Mouse (Mus musculus): ENCODE measurements at regions not wholly inside any gene's neighbourhood (a gene's known extent, or its start where the extent isn't known, plus 50 kb on each side); places are given as distances from the start of the nearest gene placed in this dataset.

DNA sequence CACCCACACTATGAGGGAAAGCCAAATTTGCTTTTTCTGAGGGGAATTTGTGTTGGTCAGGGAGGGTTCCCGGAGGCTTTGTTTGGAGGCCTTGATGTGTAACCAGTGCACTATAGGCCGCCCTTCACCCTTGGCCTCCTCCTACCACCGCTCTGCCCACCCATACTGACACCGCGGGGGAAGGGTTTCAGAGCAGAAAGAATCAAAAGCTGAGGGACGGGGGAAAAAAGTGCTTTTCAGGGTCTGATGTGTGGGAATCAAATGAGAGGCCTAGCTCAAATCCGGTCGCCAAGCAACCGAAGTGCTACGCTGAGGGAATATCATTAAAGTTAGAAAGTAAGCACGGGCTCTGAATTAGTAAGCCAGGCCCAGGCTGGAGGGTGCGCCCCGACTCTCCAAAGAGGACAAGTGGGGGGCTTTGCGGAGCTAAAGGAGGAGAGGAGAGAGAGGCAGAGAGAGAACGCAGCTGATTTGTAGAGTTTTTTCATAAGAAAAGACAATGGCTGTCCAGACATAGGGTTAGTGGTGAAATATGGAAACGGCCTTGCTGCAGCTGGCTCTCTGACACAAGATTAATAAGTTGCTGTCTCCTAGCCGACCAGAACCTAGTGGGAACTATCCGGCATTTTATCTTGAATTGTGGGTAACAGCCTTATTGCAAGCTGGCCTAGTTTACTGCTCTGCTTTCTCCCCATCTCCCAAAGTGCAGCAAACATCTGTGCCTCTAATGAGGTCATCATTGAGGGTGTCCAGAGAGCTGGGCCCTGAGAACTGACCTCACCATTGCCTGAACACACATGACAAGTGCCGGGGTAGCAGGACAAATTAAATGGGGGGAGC lies 438.3 kb downstream of the Sox2 start:
- TF ChIP-seq CTCF (IDR thresholded peaks at IDR 0.05; ENCODE audit: extremely low read depth, insufficient read depth, insufficient read length, insufficient replicate concordance) (no peak), POLR2A (IDR thresholded peaks at IDR 0.05; ENCODE audit: low read depth, low read length) (no peak)

All from spleen, adult 2 months (tissue).